Mouse (Mus musculus): ENCODE measurements around the gene Zfp652. TPM values are rescaled to one million over a fixed set of nuclear protein-coding genes. Genes with fewer than 3 reads are reported as not detected.

Gene Zfp652
- total RNA-seq, 2 experiments from 2014 or later = 83.7 to 86.6 TPM

DNA sequence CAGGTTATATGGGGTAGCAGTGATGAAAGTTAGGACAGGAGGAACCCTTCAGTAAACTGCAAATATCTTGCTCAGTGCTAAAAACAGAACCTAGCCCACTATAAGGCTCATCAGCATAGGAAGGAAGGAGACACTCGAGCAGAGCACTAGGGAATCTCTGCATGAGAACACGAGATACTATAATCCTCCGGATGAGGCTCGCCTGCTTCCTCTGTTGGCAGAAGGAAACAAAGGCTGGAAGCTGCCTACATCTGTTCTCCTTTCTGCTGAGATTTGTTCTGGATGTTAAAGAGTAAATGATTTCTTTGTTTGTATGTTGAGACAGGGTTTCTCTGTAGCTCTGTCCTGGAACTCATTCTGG is 7.5 kb upstream of the Zfp652 start:
- intact Hi-C loops (cut with DNase I) = no loop called here
- DNase-seq = no peak

GRCm38 (mm10) chr11:95709534-95710040 is 2.9 kb upstream of the Zfp652 start:
- intact Hi-C loops (cut with DNase I) = no loop called here
- no peak for DNase-seq

GRCm38 (mm10) chr11:95710478-95710877 is 2.0 kb upstream of the Zfp652 start:
- intact Hi-C loops (cut with DNase I) = no loop called here
- no peak for DNase-seq

DNA sequence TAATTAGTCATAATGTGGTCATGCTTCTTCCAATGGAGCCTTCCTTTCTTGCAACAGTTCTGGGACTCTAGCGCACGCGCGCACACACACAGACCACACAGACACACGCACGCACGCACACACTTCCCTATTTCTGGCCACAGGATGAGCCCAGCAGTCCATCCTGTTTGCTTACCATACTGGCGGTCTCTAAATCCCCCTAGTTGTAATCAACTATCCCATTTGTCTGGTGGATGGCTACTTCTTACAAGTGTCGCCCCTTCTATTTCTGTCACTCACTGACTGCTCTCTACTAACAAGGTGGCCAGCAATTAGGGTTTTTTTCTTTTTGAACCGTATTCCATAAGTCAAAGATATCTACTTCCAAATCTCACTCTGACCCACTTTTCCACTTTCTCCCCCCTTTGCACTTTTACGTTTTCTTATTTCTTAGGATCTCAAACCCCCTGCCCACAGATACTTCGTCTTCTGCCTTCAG is 349 bp upstream of the Zfp652 start:
- intact Hi-C loops (cut with DNase I) = no loop called here

DNA sequence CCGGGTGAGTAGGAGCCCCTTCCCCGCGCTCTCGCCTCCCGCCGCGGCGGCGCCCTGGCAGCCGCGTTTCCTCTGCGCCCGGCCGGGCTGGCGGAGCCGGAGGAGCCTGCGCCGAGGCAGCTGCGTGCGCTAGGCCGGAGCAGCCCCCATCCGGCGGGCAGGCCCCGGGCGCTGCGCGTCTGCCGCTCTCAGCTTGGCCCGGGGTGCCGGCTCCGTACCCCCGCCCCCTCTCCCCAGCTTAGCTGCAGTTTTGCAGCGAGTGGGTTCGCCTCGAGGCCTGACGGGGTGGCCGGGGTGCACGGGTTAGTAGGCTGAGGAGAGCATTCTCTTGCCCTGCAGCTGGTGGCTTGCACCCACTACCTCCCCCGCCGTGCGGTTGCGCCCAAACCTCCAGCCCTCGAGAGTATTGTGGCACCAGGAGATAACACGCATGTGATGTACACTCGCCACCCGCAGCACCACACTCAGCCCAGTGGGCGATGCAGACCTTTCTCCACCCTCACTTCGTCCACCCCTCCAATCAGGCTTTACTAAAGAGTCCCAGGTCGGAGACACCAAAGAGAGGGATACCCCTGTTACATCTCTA is 845 bp downstream of the Zfp652 start:
- intact Hi-C loops (cut with DNase I) = no loop called here
- DNase-seq = peak; percentile 19 to 47

More for the DNA sequence above, 349 bp upstream of the Zfp652 start:
- no peak for DNase-seq

DNA sequence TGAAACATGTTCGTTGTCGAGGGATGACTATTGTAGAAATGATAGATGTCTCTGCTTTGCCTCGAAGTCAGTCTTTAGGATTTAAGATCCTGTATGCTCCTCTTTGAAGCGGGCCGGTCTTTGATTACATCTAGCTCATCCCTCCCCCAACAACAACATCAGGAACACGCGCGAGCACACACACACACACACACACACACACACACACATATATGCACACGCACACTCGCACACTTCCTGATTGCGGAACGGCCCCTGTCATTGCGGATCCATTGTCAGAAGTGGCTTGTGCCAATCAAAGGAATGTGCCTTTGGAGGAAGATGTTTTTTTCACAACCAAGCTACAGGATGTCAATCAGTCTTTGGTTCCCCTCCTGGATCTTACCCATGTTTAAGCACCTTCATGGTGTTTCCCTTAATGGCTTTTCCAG is 1.4 kb downstream of the Zfp652 start:
- intact Hi-C loops (cut with DNase I) = no loop called here

GRCm38 (mm10) chr11:95714411-95714810 is 1.9 kb downstream of the Zfp652 start:
- intact Hi-C loops (cut with DNase I) = no loop called here
- DNase-seq = no peak

More for the DNA sequence above, 1.4 kb downstream of the Zfp652 start:
- DNase-seq = no peak

- intact Hi-C loops (cut with DNase I) = no loop called here
- DNase-seq = no peak
Observed at GRCm38 (mm10) chr11:95716136-95716535, 3.7 kb downstream of the Zfp652 start.

DNA sequence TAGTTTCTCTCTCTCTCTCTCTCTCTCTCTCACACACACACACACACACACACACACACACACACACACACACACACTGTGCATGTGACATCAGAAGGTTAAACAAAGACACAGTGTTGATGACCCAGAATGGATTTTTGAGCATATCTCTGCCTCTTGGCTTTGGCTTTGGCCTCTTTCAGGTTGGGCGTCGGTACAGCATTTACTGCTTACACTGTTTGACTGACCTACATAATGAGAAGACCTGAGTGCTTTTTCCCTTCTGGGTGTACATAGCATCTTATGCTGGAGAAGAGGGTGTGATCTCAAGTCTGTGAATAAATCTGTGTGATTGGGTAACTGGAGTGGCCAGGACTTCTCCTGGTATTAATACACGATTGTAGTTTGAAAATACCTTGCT is 6.9 kb downstream of the Zfp652 start:
- intact Hi-C loops (cut with DNase I) = no loop called here
- DNase-seq = no peak

GRCm38 (mm10) chr11:95723287-95723686 is 10.8 kb downstream of the Zfp652 start, which contains the start of gene B130006D01Rik:
B130006D01Rik (plus strand) TSS chr11:95723587.
- intact Hi-C loops (cut with DNase I) = no loop called here
- no peak for DNase-seq

- no peak for DNase-seq
- intact Hi-C loops (cut with DNase I) = no loop called here
Observed at GRCm38 (mm10) chr11:95724466-95724865, 12.0 kb downstream of the Zfp652 start.

GRCm38 (mm10) chr11:95726156-95726555 is 13.7 kb downstream of the Zfp652 start:
- no peak for DNase-seq
- intact Hi-C loops (cut with DNase I) = no loop called here

- intact Hi-C loops (cut with DNase I) = no loop called here
- no peak for DNase-seq
Observed at GRCm38 (mm10) chr11:95727947-95728346, 15.5 kb downstream of the Zfp652 start.

DNA sequence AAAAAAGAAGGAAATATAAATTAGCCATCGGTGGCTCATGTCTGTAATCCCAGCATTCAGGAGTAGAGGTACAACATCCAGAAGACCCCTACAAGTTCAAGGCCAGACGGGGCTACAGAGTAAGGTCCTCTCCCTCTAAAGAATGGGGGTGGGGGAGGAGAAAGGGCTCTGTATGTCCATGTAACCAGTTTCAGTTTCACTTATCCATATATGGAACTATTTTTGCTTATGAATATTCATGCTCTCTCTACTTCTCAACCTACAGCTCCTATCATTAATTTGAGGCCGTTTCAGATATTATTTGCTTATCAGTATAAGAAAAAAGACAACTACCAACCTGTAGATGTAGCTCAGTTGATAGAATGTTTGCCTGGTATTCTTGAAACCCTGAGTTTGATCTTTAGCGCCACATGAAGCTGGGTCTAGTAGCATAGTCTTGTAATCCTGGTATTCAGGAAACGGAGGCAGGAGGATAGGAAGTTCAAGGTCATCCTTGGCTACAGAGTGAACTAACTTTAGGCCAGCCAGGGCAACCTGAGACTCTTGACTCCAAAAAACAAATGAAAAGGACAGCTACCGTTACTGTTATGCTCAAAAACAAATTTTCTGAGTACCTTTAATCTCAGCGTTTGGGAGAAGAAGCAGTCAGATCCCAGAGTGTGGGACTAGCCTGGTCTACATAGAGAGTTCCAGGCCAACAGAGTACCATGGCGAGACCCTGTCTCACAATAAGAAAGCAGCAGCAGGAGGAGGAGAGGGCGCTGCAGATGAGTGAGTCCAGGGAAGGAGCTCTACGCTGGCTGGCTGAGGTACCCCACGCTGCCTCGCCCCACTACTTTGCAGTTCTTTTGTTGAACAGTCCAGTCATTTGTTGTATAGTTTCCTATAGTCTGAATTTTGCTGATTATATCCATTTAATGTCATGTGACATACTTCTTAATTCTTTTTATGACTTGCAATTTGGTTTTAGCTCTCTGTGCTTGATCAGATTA is 16.7 kb downstream of the Zfp652 start:
- DNase-seq = no peak
- intact Hi-C loops (cut with DNase I) = no loop called here

- no peak for DNase-seq
- intact Hi-C loops (cut with DNase I) = no loop called here
Observed at GRCm38 (mm10) chr11:95734485-95734884, 22.0 kb downstream of the Zfp652 start.

- intact Hi-C loops (cut with DNase I) = no loop called here
- DNase-seq = no peak
Observed at GRCm38 (mm10) chr11:95737811-95738210, 25.3 kb downstream of the Zfp652 start.

GRCm38 (mm10) chr11:95744521-95744920 is 32.0 kb downstream of the Zfp652 start:
- intact Hi-C loops (cut with DNase I) = no loop called here
- no peak for DNase-seq

GRCm38 (mm10) chr11:95746821-95747220 is 34.3 kb downstream of the Zfp652 start:
- intact Hi-C loops (cut with DNase I) = no loop called here
- DNase-seq = no peak

GRCm38 (mm10) chr11:95748331-95748730 is 35.9 kb downstream of the Zfp652 start:
- DNase-seq = no peak
- intact Hi-C loops (cut with DNase I) = no loop called here

GRCm38 (mm10) chr11:95749619-95750018 is 37.1 kb downstream of the Zfp652 start:
- DNase-seq = no peak
- intact Hi-C loops (cut with DNase I) = loop anchor here (5.0 kb wide), 1 partner anchor 217 kb away; no protein-coding TSS in a partner anchor

DNA sequence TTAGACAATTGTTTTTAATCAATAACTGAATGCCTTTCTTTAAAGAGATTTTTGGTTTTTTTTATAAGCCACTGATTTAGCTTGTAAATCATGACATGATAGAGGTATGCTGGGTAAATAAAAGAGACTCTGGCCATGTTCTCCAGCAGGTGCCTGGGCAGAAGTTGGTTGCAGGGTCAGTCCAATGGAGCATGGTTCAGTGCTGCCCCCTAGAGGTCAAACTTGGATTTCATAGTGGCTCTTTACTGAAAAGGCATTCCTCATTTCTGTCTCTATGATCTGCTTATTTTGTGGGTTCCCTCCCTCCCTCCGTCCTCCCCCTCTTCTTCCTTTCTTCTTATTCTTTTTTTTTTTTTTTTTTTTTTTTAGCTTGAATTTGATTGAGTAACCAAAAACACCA is 38.5 kb downstream of the Zfp652 start:
- DNase-seq = peak in 1 of 2 experiments; percentile 53
- intact Hi-C loops (cut with DNase I) = loop anchor here (1.0 to 5.0 kb wide), 2 partner anchors 66 to 219 kb away; no protein-coding TSS in a partner anchor
